Mouse (Mus musculus): ENCODE measurements around the gene Galk2. TPM values are rescaled to one million over a fixed set of nuclear protein-coding genes. Genes with fewer than 3 reads are reported as not detected.

The Galk2 gene
- total RNA-seq, 2 experiments from 2014 or later, result 23.0 to 27.1 TPM

DNA sequence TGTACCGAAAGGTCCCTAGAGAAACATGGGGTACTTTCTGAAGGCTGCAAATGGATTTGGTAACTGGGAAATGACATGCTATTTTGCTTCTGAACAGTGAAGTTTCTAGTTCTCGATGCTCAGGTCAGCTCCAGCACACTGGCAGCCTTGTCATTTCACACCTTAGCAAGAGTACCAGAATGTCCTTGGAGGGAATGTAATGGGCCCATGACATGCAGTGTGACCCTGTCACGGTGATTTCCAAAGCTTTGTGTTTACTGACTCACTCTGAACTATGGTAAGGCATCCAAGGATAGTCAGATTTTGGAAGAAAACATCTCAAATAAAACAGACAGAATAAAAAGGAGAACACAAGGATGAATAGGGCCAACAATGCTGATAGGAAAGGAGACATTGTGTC lies 42.5 kb downstream of the Galk2 start:
- no peak overlapping the region for H3K4me3 ChIP-seq
- TF ChIP-seq CTCF (IDR thresholded peaks at IDR 0.05), result no peak
- intact Hi-C loops (cut with DNase I), result no loop called here
- H3K27ac ChIP-seq, result no peak overlapping the region
- DNase-seq (ENCODE audit: extremely low spot score in 1 of 2, low spot score in 2 of 2), result no peak

DNA sequence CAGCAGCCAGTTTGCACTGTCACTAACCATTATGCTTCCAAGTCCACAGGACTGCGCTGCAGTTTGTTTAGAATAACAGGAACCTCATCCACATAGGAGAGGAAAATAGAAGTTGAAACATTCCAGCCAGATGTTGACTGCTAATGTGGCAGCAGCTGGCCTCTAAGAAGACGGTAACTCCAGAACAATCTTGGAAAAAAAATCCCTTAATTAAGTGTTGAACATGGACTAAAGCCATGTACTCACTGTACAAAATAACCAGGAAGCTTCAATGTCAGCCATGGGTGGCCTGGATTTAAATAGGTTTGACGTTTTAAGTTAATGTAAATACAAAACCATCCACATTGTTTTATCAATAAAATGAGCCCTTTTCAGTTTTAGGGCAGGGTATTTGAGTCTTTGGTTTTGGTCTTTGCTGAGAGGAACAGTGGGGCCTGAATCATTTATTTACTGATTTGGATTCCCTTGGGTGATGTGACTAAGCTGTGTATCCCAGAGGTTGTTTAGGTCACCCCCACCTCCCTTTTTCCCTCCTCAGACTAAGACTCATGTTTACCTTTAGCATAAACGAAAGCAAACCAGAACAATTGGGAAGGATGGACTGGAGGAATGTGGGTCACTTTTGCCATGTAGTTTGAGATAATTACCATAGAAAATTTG lies 47.6 kb downstream of the Galk2 start:
- no peak for TF ChIP-seq CTCF (IDR thresholded peaks at IDR 0.05)
- H3K27ac ChIP-seq, result no peak overlapping the region
- intact Hi-C loops (cut with DNase I), result no loop called here
- no peak overlapping the region for H3K4me3 ChIP-seq
- no peak for DNase-seq (ENCODE audit: extremely low spot score in 1 of 2, low spot score in 2 of 2)

DNA sequence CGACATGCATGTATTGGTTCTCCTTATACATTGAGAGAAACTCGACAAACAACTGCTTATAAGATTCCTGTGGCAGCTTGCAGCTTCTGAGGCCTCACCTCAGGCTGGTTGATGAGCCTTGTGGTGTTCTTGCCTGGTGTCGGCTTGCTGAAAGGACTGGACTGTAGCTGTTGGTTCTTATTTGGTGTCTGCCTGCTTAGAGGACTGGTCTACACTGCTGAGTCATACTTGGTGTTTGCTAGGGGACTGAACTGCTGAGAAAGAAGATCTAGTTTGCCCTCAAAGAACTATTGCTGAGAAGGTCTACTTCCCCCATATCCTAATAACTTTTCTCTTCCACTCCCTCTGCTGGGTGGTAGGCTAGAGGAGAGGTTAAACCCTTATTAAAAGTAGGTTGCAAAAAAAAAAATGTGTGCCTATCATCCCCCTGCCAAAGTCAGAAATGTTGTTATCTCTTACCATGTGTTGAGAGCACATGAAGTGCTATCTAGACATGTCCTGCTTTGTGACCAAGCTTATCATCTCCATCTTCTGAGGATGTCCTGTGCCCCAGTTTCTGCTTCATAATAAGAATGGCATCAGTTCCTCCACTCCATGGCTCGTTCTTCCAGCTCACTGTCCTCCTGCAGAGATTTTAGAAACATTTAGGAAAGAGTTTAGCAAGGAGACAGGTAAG lies 48.8 kb downstream of the Galk2 start:
- H3K27ac ChIP-seq, result no peak overlapping the region
- H3K4me3 ChIP-seq, result no peak overlapping the region
- TF ChIP-seq CTCF (IDR thresholded peaks at IDR 0.05), result no peak
- no peak for DNase-seq (ENCODE audit: extremely low spot score in 1 of 2, low spot score in 2 of 2)
- intact Hi-C loops (cut with DNase I), result no loop called here

DNA sequence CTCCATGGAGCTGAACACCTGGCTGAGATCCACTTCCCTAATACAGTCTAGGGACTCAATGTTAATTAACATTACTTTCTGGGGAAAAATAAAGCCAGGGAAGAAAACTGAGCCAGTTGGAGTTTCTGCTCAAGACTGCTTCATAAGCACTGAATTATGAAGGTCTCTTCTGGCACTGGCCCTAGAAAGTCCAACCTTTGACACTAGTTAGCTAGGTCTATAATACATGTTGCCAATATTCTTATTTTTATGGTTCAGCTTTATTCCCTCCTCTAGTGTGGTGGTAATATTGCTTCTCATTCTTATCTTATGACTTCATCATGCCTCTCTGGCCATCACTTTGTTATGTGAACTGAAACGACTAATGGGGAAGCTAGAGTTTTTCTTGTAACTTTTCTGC lies 55.3 kb downstream of the Galk2 start:
- no peak for DNase-seq (ENCODE audit: extremely low spot score in 1 of 2, low spot score in 2 of 2)
- no peak for TF ChIP-seq CTCF (IDR thresholded peaks at IDR 0.05)
- intact Hi-C loops (cut with DNase I), result no loop called here
- Histone ChIP-seq H3K4me3 (no peak overlapping the region), H3K27ac (no peak overlapping the region)

DNA sequence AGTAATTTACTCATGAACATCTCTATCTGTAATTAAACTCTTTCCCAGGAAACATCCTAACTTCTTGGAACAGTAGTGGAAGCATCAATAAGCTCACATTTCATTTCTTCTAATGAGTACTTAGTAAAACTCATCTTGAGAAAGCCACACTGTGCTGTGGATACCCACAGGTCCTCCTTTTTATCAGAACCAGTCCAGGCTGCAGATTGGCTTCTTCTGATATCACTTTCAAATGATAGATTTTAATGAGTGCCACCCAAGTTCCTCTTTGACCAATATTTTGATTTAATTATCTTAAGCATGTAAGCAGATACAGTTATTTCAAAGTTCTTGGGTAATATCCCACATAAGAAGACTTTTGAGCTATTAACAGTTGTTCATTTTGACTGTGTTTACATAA lies 55.8 kb downstream of the Galk2 start:
- intact Hi-C loops (cut with DNase I), result no loop called here
- no peak for DNase-seq (ENCODE audit: extremely low spot score in 1 of 2, low spot score in 2 of 2)
- TF ChIP-seq CTCF (IDR thresholded peaks at IDR 0.05), result no peak
- no peak overlapping the region for H3K27ac ChIP-seq
- no peak overlapping the region for H3K4me3 ChIP-seq

DNA sequence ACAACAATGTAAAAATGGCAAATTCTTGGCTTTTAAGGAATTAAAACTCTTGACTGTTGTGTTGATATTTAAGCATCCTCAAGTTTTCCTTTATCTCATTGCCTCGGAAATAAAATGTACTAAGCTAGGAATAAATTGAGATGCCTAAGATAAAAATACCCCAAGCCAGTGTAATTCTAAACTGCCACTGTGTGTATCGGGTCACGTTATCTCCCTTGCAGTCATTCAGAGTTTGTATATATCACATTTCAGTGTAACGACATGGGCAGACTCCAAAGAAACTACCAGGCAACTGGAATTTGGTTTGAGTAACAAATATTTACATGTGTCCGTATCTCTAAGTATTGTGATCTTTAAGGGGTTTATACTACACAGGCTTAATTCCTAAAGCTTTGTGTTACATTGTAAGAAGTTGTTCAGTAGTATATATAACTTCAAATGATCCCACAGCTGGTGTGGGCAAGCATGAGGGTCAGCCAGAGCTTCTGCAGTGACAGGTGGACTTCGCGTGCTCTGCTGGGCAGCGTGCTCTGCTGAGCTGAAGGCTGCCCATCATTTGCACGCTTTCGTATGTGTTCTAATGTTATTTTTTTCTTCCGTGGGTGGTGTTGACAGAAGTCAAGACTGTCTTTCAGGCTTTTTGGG lies 57.9 kb downstream of the Galk2 start:
- intact Hi-C loops (cut with DNase I), result no loop called here
- Histone ChIP-seq H3K4me3 (no peak overlapping the region), H3K27ac (no peak overlapping the region)
- DNase-seq (ENCODE audit: extremely low spot score in 1 of 2, low spot score in 2 of 2), result no peak
- no peak for TF ChIP-seq CTCF (IDR thresholded peaks at IDR 0.05)

DNA sequence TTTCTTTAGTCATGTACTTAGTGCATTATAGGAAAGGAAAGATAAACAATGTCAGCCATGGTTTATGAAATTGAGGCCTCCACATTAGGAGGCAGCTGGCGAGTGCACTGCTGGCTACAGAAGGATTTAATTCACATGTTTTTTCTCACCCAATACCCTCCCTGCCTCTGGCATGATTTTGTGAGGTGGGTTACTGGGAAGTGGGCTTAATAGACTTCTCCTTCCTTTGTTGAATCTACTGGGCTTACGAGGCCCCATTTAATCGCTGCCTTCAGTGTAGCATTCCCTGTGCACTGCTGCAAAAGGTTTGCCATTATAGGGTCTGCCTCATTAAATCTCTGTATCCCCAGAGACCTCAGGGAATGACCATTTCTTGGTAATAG lies 58.4 kb downstream of the Galk2 start:
- intact Hi-C loops (cut with DNase I), result no loop called here
- no peak overlapping the region for H3K27ac ChIP-seq
- no peak overlapping the region for H3K4me3 ChIP-seq
- TF ChIP-seq CTCF (IDR thresholded peaks at IDR 0.05), result no peak
- no peak for DNase-seq (ENCODE audit: extremely low spot score in 1 of 2, low spot score in 2 of 2)

DNA sequence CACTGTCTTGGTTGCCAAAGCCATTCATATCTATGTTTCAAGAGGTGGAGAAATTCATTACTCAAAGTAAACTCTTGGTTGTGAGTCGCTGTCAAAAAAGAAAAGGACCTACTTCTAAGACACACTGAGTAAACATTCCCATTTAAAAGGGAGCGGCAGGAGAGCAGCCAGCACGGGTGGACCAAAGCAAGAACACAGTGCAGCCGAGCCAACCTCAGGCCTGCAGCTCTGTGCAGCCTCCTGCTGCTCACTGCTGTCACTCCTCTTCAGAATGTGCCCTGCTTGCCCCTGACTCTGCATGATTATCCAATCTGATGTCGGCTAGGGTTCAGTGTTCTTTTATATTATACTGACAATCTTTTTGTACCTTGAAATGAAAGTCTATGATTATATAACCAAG lies 62.4 kb downstream of the Galk2 start:
- no peak overlapping the region for H3K27ac ChIP-seq
- no peak for TF ChIP-seq CTCF (IDR thresholded peaks at IDR 0.05)

DNA sequence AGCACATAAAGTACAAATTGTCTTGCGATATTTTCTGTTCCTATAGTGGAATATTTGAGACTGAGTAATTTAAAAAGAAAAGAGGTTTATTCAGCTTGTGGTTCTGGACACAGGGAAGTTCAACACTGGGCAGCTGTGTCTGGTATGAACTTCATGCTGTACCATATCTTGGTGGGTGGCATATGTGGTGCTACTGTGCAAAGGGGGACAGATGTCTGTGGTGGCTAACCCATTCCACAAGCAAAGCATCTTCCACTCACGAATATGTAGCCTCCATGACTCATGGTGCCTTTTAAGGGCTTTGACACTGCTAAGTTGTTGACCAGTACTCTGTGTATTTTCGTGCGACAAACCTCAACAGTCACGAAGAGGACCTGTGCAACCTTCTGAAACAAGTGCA lies 63.2 kb downstream of the Galk2 start:
- no peak for TF ChIP-seq CTCF (IDR thresholded peaks at IDR 0.05)
- H3K4me3 ChIP-seq, result no peak overlapping the region
- DNase-seq (ENCODE audit: extremely low spot score in 1 of 2, low spot score in 2 of 2), result no peak
- H3K27ac ChIP-seq, result no peak overlapping the region
- intact Hi-C loops (cut with DNase I), result no loop called here

More for the DNA sequence above, 62.4 kb downstream of the Galk2 start:
- no peak overlapping the region for H3K4me3 ChIP-seq
- intact Hi-C loops (cut with DNase I), result no loop called here
- DNase-seq (ENCODE audit: extremely low spot score in 1 of 2, low spot score in 2 of 2), result no peak

DNA sequence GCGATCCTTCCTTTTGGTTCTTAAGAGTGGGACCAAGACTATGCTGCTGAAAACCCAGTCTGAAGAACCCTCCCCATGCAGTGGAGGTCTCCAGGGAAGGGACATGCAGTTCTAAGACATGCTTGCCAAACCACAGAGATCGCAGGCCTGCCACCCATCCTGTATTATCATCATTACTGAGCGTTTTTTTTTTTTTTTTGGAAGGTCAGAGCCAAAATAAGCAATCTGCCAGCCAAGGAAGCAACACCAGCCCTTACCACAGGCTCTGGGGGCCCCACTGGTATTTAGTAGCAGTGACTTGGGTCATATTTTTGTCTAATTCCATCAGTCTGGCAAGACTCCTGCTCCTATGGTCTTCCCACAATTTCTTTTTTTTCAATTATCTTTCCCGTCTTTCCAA lies 64.0 kb downstream of the Galk2 start:
- no peak overlapping the region for H3K4me3 ChIP-seq
- no peak for DNase-seq (ENCODE audit: extremely low spot score in 1 of 2, low spot score in 2 of 2)
- intact Hi-C loops (cut with DNase I), result no loop called here
- no peak for TF ChIP-seq CTCF (IDR thresholded peaks at IDR 0.05)
- no peak overlapping the region for H3K27ac ChIP-seq

DNA sequence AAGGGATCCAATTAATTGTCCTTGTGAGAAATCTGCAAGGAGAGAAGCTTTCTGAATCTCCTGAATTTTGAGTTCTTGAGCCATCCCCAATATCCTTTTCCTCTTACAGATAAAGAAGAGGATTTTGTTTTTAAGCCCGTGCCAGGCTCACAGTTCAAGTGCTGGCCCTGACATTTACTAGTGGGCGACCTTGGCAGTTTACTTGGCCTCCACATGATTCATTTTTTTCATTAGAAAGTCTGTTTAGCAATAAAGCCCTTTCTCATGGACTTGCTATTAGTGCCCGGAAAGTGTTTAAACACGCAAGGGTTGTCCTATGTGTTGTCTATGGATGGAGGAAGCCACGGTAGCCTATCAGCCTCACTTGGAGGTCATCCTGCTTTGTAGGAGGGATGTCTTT lies 64.4 kb downstream of the Galk2 start:
- no peak for DNase-seq (ENCODE audit: extremely low spot score in 1 of 2, low spot score in 2 of 2)
- Histone ChIP-seq H3K4me3 (no peak overlapping the region), H3K27ac (no peak overlapping the region)
- TF ChIP-seq CTCF (IDR thresholded peaks at IDR 0.05), result no peak
- intact Hi-C loops (cut with DNase I), result no loop called here

DNA sequence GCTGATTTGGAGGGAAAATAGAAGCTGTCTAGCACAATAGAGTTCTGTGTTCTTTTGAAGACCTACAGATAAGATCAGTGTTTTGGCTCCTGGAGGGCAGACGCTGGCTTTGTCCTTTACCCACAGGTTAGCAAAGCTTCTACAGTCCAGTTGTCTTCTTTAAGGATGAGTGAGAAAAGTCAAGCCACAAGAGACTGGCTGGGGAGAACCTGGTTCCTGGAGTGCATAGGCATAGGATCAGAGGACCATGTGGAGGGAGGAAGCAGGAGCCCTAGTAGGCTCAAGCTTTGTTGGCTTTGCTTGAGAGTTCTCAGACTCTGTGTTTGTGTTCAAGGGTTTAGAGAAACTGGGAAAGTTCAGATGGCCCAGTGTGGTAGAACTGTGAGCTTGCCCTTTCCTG lies 65.6 kb downstream of the Galk2 start:
- no peak for TF ChIP-seq CTCF (IDR thresholded peaks at IDR 0.05)
- DNase-seq (ENCODE audit: extremely low spot score in 1 of 2, low spot score in 2 of 2), result no peak
- Histone ChIP-seq H3K4me3 (no peak overlapping the region), H3K27ac (no peak overlapping the region)
- intact Hi-C loops (cut with DNase I), result no loop called here

DNA sequence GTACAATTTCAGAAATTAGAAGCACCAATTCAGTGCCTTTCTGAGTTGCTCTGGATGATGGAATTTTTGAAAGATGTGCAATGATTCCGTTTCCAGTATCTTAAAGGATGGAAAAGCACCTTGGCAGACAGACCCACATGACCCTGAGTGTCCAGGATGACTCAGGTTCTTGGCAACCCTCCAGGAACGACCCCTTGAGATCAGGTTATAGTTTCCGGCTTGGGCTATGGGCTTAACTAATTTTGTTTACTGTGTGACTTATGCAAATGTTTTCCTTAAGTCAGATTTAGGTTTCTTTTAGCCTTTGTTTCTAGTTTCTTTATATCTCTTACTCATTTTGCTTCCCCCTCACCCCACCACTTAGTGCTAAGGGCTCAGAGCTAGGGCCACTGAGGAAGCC lies 66.2 kb downstream of the Galk2 start:
- Histone ChIP-seq H3K4me3 (no peak overlapping the region), H3K27ac (no peak overlapping the region)
- no peak for DNase-seq (ENCODE audit: extremely low spot score in 1 of 2, low spot score in 2 of 2)
- no peak for TF ChIP-seq CTCF (IDR thresholded peaks at IDR 0.05)
- intact Hi-C loops (cut with DNase I), result no loop called here

Measured in left cerebral cortex, adult 2 months (tissue).